Mouse (Mus musculus) bone marrow macrophage, adult 2 months (primary cell): ENCODE measurements around the gene Ap2a2.
"Not testable (repeated sequence)": the region's sequence is repeated elsewhere in the genome, so short reads cannot be mapped to it uniquely, and the experiment has no call there.

Experiments used
- CTCF ChIP-seq: IDR thresholded peaks from 2 replicates; pipeline ENCODE4 v1.5.1; 2012; ENCODE audit warnings: low read depth, mild to moderate bottlenecking, low read length, moderate library complexity
- POLR2A ChIP-seq: IDR thresholded peaks from 2 replicates; pipeline ENCODE4 v1.6.1; 2012; ENCODE audit warnings: mild to moderate bottlenecking, low read depth, low read length, borderline replicate concordance

GRCm38 (mm10) chr7:141669097-141669496 is 107.1 kb downstream of the Ap2a2 start:
- TF ChIP-seq CTCF, POLR2A: not testable (repeated sequence)
